In genomic region chrX:56454671-56455371, GRCm38 (mm10) we compare ENCODE assay signal across 8 mouse cellular contexts. TPM values are rescaled to one million over a fixed set of nuclear protein-coding genes. Genes with fewer than 3 reads are reported as not detected.
DNase-seq lines count a peak whose midpoint lies in the region; ATAC-seq lines count a peak whose summit lies in the region.

Ints6l (plus strand) TSS chrX:56454857.

- H3K27ac ChIP-seq in hindbrain, embryonic 15.5 days (replicated peaks), result peak within 1 kb of the TSS; percentile 93

- no peaks in the 10 kb centered on the region for H3K36me3 ChIP-seq in hindbrain, embryonic 15.5 days

- no peaks in the 10 kb centered on the region for H3K9me3 ChIP-seq in hindbrain, embryonic 15.5 days

- no peaks in the 10 kb centered on the region for H3K4me1 ChIP-seq in hindbrain, embryonic 15.5 days (replicated peaks)

- H3K4me2 ChIP-seq in hindbrain, embryonic 15.5 days, result peak within 1 kb of the TSS; percentile 61

- peak; percentile 85 for ATAC-seq in hindbrain, embryonic 15.5 days (ENCODE audit: low FRiP score, low read depth)

- H3K9ac ChIP-seq in hindbrain, embryonic 15.5 days, result peak within 1 kb of the TSS; percentile 61

- no peaks in the 10 kb centered on the region for H3K27me3 ChIP-seq in hindbrain, embryonic 15.5 days

- peak within 1 kb of the TSS; percentile 49 for H3K4me3 ChIP-seq in hindbrain, embryonic 15.5 days

- 25% methylated on average over 22 of the region's 22 CpGs for WGBS in hindbrain, embryonic 15.5 days

- DNase-seq in R1 (ENCODE audit: low read depth, low spot score), result peak; percentile 88
- DNase-seq in cerebellum, postnatal 25 days, result peak; percentile 81 to 83
- DNase-seq in frontal cortex, postnatal 36 days (ENCODE audit: low spot score in 2 of 2), result peak; percentile 77 to 85
- peak; percentile 77 for DNase-seq in left cerebral cortex, adult 11 months (ENCODE audit: low spot score)
- DNase-seq in lung, postnatal 4 days, result peak; percentile 77 to 84
- peak; percentile 36 for DNase-seq in retina, postnatal 7 days (ENCODE audit: low read depth, low spot score)
- peak; percentile 44 for DNase-seq in urinary bladder, adult 2 months (ENCODE audit: low spot score)

RNA-seq across cellular contexts. Expression of gene Ints6l, which starts in this region (rescaled TPM):
- 16.4 and 17.2 TPM in 2 replicates for polyA plus RNA-seq in hindbrain, embryonic 15.5 days (2015; fragmentation: Nextera tagmentation; extraction: Ambion mirVana)
- 88.1 and 111 TPM in 2 replicates for polyA plus RNA-seq in urinary bladder, adult 2 months (2012; rRNA removed)

Comparison
In these comparisons a context has a peak if more than half of its experiments do, and no peak if none do; other contexts are left out.
1. Peak in every context shown above with its lines: DNase-seq, ATAC-seq, H3K4me3 ChIP-seq and H3K27ac ChIP-seq.
2. DNase-seq: peak in every context shown above with its lines; median percentile 88 in R1; 82 in cerebellum, postnatal 25 days; 81 in frontal cortex, postnatal 36 days; 80 in lung, postnatal 4 days; 77 in left cerebral cortex, adult 11 months; 44 in urinary bladder, adult 2 months; 36 in retina, postnatal 7 days.